Mouse (Mus musculus) liver, adult 2 months (tissue): ENCODE measurements around the gene Lyl1. TPM values are rescaled to one million over a fixed set of nuclear protein-coding genes. Genes with fewer than 3 reads are reported as not detected.
A peak's percentile ranks its signal among the peaks of the same experiment; 100 is the strongest.
"Not testable (repeated sequence)": the region's sequence is repeated elsewhere in the genome, so short reads cannot be mapped to it uniquely, and the experiment has no call there.

Experiments
- DNase-seq: peaks from one replicate; pipeline ENCODE4 v3.0.0-alpha.2; 2011; ENCODE audit warnings: low read depth, low spot score; ENCODE audit errors: extremely low read depth
- H3K27ac ChIP-seq: fragments of 200-500 bp; replicated peaks from 2 replicates; pipeline ENCODE4 v1.5.1; 2012; ENCODE audit warnings: low read depth, mild to moderate bottlenecking, control low read depth, inconsistent platforms, low read length; ENCODE audit not compliant: insufficient read depth
- H3K27me3 ChIP-seq: fragments of 200-500 bp; 2 replicates; pipeline ENCODE4 v1.6.1; 2012; ENCODE audit warnings: mild to moderate bottlenecking, moderate library complexity, low read length, inconsistent platforms; ENCODE audit not compliant: control insufficient read depth, insufficient read depth
- H3K36me3 ChIP-seq: fragments of 200-500 bp; 2 replicates; pipeline ENCODE4 v1.6.1; 2012; ENCODE audit warnings: low read length, inconsistent platforms; ENCODE audit not compliant: control insufficient read depth, insufficient read depth
- H3K4me1 ChIP-seq: fragments of 200-500 bp; 2 replicates; pipeline ENCODE4 v1.6.1; 2011; ENCODE audit warnings: low read length; ENCODE audit not compliant: control insufficient read depth, insufficient read depth
- H3K4me3 ChIP-seq: fragments of 200-500 bp; 2 replicates; pipeline ENCODE4 v1.5.1; 2011; ENCODE audit warnings: low read depth, mild to moderate bottlenecking, control low read depth, low read length, moderate library complexity; ENCODE audit not compliant: insufficient read depth
- H3K79me2 ChIP-seq: fragments of 200-500 bp; 2 replicates; pipeline ENCODE4 v1.6.1; 2012; ENCODE audit warnings: inconsistent platforms, mild to moderate bottlenecking, low read length, moderate library complexity; ENCODE audit not compliant: control insufficient read depth, insufficient read depth
- H3K9ac ChIP-seq: fragments of 200-500 bp; 2 replicates; pipeline ENCODE4 v1.6.1; 2012; ENCODE audit warnings: low read depth, mild to moderate bottlenecking, control low read depth, inconsistent platforms, low read length
- CTCF ChIP-seq: fragments of 200-500 bp; IDR thresholded peaks from 2 replicates; pipeline ENCODE4 v1.5.1; 2011; ENCODE audit warnings: low read depth, low read length, control low read depth
- POLR2A ChIP-seq: fragments of 200-500 bp; IDR thresholded peaks from 2 replicates; pipeline ENCODE4 v1.6.1; 2011; ENCODE audit warnings: low read length, control low read depth; ENCODE audit not compliant: insufficient read depth; ENCODE audit errors: extremely low read depth
- WGBS: fragments of 180-500 bp; shearing (Covaris S2); methylation state at CpG from one replicate; pipeline ENCODE4 v1.1.7; 2018; 5-methylcytosine and 5-hydroxymethylcytosine counted together
- polyA plus RNA-seq: library from polyadenylated mRNA; depleted of rRNA; stranded (reverse); fragments of >200 nt; gene quantifications from 2 replicates; pipeline ENCODE4 v1.2.3, GENCODE M21; 2012
- total RNA-seq: library from RNA; depleted of rRNA; stranded (reverse); fragments of >200 nt; gene quantifications from 2 replicates; pipeline ENCODE4 v1.2.3, GENCODE M21; 2014

The Lyl1 gene
- total and polyA plus RNA-seq, 2 experiments, result 0.18 to 1.3 TPM

DNA sequence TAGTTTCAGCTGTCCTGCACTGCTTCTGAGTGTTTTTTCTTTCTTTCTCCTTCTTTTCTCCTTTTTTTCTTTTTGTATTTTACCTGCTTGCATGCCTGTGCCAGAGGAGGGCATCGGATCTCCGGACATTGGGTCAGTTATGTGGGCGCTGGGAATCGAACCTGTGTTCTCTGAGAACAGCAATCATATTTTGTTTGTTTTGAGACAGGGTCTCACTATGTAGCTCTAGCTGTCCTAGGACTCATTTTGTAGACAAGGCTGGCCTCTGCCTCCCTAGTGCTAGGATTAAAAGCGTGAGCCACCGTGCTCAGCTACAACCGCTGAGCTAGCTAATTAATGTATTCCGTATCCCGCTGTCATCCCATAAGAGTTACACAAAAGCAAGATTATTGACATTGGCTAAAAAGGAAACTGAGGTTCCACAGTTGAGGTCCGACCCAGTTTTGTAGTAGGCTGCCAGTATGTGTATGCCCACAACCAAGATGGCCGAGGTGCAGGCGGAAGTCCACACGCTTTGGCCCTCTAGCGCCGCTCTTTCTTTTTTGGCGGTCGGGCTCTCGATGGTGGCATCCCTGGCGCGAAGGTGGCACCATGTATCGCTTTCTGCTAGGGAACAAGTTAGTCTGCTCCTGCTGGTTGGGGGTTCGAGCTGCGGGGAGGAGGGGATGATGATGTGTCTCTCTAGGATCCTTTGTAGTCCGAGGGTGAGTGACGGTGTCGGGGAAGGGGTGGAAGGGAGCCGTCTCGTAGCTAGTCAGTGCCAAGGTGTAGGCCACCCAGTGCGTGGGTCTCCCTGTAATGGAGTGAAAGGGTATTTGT, 36.5 kb upstream of the Lyl1 start:
- H3K9ac ChIP-seq, result peak overlapping the region; percentile 73
- TF ChIP-seq CTCF, result peak; percentile 34; the same call in 1 of the 2 replicates
- TF ChIP-seq POLR2A, result no peak
- DNase-seq, result peak; percentile 86
- no peaks in the 10 kb centered on the region for H3K27me3 ChIP-seq
- WGBS, result under 1% methylated on average over 29 of the region's 29 CpGs
- no peaks in the 10 kb centered on the region for H3K36me3 ChIP-seq
- H3K4me3 ChIP-seq, result peak overlapping the region; percentile 69
- H3K27ac ChIP-seq, result peak overlapping the region; percentile 77
- H3K79me2 ChIP-seq, result 0 out of 2 replicates have a peak, but pooled peaks cover 7% of the 10 kb centered on the region
- H3K4me1 ChIP-seq, result peaks cover 6% of the 10 kb centered on the region

DNA sequence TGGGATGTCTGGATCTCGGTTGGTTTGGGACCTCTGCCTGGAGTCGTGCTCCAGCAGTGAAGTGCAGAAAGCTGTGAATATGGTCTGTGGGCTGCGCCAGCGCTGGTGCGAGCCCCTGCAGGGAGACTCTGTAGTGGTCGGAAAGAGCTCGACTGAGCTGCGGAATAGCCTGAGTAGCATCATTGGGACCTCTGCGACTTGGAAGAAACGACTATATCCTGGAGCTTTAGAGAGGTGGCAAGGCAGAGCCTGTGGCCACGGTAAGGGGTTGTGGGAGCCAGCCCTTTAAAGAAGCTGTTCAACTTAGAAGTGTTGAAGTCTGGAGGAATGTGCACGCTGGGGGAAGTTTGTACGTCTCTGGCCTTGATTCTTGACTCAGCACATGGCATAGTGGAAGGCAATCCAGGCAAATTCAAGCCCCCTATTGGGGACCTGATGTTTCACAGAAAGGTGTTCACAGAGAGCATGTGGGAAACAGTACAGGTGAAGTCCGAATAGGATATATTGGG, 35.8 kb upstream of the Lyl1 start:
- no peak for TF ChIP-seq POLR2A
- TF ChIP-seq CTCF, result no peak
- H3K4me1 ChIP-seq, result peaks cover 6% of the 10 kb centered on the region
- 3% methylated on average over 14 of the region's 14 CpGs for WGBS
- H3K79me2 ChIP-seq, result 0 out of 2 replicates have a peak, but pooled peaks cover 7% of the 10 kb centered on the region
- no peaks in the 10 kb centered on the region for H3K27me3 ChIP-seq
- H3K27ac ChIP-seq, result no peak overlapping the region
- no peaks in the 10 kb centered on the region for H3K36me3 ChIP-seq
- H3K4me3 ChIP-seq, result peak overlapping the region; percentile 69
- DNase-seq, result no peak
- peak overlapping the region; percentile 73 for H3K9ac ChIP-seq

DNA sequence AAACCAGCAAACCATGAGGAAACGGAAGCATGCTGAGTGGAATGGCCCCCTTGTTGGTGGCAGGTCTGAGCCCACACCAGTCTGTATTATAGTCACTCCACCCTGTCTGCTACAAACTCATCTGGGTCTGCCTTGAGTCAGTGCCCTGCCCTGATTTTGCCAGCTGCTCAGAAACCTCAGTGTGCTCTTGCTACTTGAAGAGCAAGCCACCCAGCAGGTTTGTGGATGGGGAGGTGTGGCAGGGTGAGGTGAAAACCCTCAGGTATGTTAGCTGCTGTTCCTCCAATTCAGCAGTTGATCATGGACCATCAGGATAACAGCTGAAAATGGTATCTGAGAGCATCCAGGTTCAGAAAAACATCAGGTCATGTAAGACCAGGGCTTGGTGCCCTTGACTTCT, 33.2 kb upstream of the Lyl1 start:
- 82% methylated on average over 1 of the region's 1 CpGs for WGBS
- Histone ChIP-seq H3K79me2 (no peaks in the 10 kb centered on the region), H3K4me1 (peaks cover 6% of the 10 kb centered on the region), H3K4me3 (no peak overlapping the region), H3K9ac (no peak overlapping the region), H3K27me3 (no peaks in the 10 kb centered on the region), H3K36me3 (no peaks in the 10 kb centered on the region), H3K27ac (no peak overlapping the region)
- no peak for TF ChIP-seq POLR2A
- no peak for TF ChIP-seq CTCF
- no peak for DNase-seq

DNA sequence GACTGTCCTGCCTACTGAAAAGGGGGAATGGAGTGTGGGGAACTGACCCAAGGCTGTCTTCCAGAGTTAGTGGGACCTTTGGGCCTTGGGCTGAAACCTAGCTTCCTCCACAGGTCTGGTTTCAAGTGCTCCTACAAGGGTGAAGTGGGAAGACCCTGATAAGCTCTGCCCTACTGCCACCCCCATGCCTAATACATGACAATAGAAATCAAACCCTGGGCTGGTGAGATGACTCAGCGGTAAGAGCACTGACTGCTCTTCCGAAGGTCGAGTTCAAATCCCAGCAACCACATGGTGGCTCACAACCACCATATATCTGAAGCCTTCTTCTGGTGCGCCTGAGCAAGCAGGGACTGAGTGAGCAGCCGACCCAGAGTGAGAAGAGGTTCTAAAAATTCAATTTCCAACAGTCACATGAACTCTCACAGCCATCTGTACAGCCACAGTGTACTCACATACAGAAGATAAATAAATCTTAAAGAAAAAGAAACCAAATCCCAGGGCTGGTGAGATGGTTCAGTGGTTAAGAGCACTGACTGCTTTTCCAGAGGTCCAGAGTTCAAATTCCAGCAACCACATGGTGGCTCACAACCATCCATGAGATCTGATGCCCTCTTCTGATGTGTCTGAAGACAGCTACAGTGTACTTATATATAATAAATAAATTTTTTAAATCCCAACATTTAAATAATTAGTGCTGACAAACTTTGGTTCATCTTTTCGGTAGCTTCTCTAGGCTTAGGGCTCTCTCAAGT, 32.3 kb upstream of the Lyl1 start:
- H3K27ac ChIP-seq, result no peak overlapping the region
- 0 out of 2 replicates have a peak, but pooled peaks cover 2% of the 10 kb centered on the region for H3K36me3 ChIP-seq
- 79% methylated on average over 6 of the region's 6 CpGs for WGBS
- no peak overlapping the region for H3K4me3 ChIP-seq
- TF ChIP-seq POLR2A (no peak), CTCF (no peak)
- peaks cover 3% of the 10 kb centered on the region for H3K4me1 ChIP-seq
- no peak for DNase-seq
- no peak overlapping the region for H3K9ac ChIP-seq
- no peaks in the 10 kb centered on the region for H3K27me3 ChIP-seq
- no peaks in the 10 kb centered on the region for H3K79me2 ChIP-seq

DNA sequence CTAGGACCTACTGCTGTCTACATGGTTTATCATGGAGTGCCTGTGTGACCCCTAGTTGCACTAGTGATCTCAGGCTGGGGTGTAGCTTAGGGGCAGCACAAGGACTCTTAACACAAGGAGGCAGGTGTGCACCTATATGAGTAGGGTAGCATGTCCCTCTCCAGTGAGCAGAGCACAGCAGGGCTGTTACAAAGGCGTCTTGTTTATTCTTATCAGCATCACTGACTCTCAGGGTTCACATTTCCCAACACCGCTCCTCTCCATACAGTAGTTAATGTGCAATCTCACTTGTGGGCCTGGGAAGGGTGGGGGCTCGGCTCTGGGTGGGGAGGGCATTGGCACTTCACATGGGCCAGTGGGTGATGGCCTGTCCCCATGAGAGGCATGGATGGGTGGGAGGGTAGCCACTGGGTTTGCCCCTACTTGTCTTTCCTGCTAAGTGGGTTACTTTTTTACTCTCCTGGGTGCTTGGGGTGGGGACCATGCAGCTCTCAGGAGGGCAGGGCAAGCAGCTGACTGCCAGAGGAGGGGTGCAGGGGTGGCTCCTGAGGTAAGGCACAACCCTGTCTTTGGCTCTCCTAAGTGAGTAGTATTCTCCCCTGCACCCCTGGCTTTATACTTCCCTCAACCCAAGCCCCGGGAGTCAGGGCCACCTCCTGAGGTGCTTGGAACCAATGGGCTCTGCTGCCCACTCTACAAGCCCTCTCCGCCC, 30.8 kb upstream of the Lyl1 start:
- H3K4me1 ChIP-seq, H3K27me3 ChIP-seq, H3K36me3 ChIP-seq, H3K9ac ChIP-seq, H3K4me3 ChIP-seq, H3K79me2 ChIP-seq, DNase-seq, H3K27ac ChIP-seq: not testable (repeated sequence)
- WGBS, result 54% methylated on average over 5 of the region's 5 CpGs
